Mouse (Mus musculus) liver, embryonic 12.5 days (tissue): ENCODE data around the gene Tmem135. TPM values are rescaled to one million over a fixed set of nuclear protein-coding genes. Genes with fewer than 3 reads are reported as not detected.

Source experiments
- ATAC-seq: fragments of 200-750 bp; cut with Nextera tagmentation; 2 replicates; pipeline ENCODE4 v1.8.0; 2017; ENCODE audit warnings: moderate number of reproducible peaks, mild to moderate bottlenecking, moderate library complexity
- H3K27ac ChIP-seq: fragments of 300-500 bp; sonication (generic); 2 replicates; pipeline ENCODE4 v1.5.1; 2016; ENCODE audit warnings: mild to moderate bottlenecking
- H3K27me3 ChIP-seq: fragments of 300-500 bp; sonication (generic); replicated peaks from 2 replicates; pipeline ENCODE4 v1.6.1; 2016; ENCODE audit warnings: mild to moderate bottlenecking, moderate library complexity
- H3K36me3 ChIP-seq: fragments of 300-500 bp; sonication (generic); 2 replicates; pipeline ENCODE4 v1.6.1; 2016; ENCODE audit warnings: mild to moderate bottlenecking, moderate library complexity
- H3K4me1 ChIP-seq: fragments of 300-500 bp; sonication (generic); 2 replicates; pipeline ENCODE4 v1.6.1; 2016
- H3K4me2 ChIP-seq: fragments of 300-500 bp; sonication (generic); 2 replicates; pipeline ENCODE4 v1.6.1; 2016; ENCODE audit warnings: mild to moderate bottlenecking, moderate library complexity
- H3K4me3 ChIP-seq: fragments of 300-500 bp; sonication (generic); 2 replicates; pipeline ENCODE4 v1.5.1; 2016; ENCODE audit warnings: mild to moderate bottlenecking, moderate library complexity
- H3K9ac ChIP-seq: fragments of 300-500 bp; sonication (generic); 2 replicates; pipeline ENCODE4 v1.6.1; 2016; ENCODE audit warnings: mild to moderate bottlenecking, moderate library complexity
- H3K9me3 ChIP-seq: fragments of 300-500 bp; sonication (generic); replicated peaks from 2 replicates; pipeline ENCODE4 v1.6.1; 2016; ENCODE audit warnings: mild to moderate bottlenecking, moderate library complexity
- WGBS: fragments of 180-500 bp; shearing (Covaris S2); methylation state at CpG from one replicate; pipeline ENCODE4 v1.1.7; 2016; ENCODE audit not compliant: insufficient replicate concordance; 5-methylcytosine and 5-hydroxymethylcytosine counted together
- polyA plus RNA-seq: library from polyadenylated mRNA; unstranded; fragments of >200 nt; fragmentation: Nextera tagmentation; extraction: Ambion mirVana; gene quantifications from 2 replicates; pipeline ENCODE4 v1.2.1, GENCODE M21; 2016

Tmem135 gene
- 16.0 and 16.7 TPM in 2 replicates for polyA plus RNA-seq

DNA sequence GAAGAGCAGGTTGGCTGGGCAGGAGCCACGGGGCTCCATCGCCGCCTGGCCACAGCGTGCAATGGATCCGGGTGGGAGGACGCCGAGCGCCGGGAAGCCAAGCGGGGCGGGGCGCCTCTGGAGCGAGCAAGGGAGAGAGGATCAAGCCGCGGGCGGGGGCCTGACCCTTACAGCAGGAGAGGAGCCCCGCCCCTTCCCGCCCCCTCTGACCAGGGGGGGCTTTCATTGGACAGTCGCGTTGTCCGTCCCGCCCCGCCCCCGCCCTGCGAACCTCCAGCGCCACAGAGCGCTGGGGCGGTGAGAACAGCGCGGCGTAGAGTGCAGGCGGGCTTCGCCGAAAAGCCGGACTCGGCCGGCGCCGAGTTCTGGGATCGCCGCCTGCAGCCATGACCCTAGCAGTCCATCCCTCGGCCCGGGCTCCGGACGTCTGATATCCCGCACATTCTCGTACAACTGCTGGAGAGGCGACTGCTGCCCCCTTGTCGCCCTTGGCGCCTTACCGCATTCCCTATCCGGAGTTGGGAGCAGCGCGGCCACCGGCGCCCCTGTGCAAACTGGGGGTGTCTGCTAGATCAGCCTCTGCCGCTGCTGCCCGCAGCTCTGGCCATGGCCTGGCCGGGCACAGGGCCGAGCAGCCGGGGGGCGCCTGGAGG lies at the start of gene Tmem135, which contains the start of gene Fzd4:
Gene Tmem135 (minus strand): TSS at position 142 of the 653 bp plus-strand sequence.
Gene Fzd4 (plus strand): TSS at position 275 of the 653 bp plus-strand sequence.
- H3K9ac ChIP-seq: peak within 1 kb of the TSS; percentile 72
- peaks cover 53% of the 10 kb centered on the region for H3K27me3 ChIP-seq

GRCm38 (mm10) chr7:89450312-89450711 lies 46.3 kb upstream of the Tmem135 start:
- Histone ChIP-seq H3K27ac (no peak overlapping the region), H3K27me3 (no peaks in the 10 kb centered on the region), H3K36me3 (no peaks in the 10 kb centered on the region), H3K4me2 (no peak overlapping the region), H3K4me1 (no peaks in the 10 kb centered on the region), H3K9ac (no peak overlapping the region), H3K4me3 (no peak overlapping the region), H3K9me3 (no peaks in the 10 kb centered on the region)
- 32% methylated on average over 2 of the region's 2 CpGs for WGBS
- no peak for ATAC-seq

More for the DNA sequence above, at the start of gene Tmem135, which contains the start of gene Fzd4:
- H3K27ac ChIP-seq: peak within 1 kb of the TSS; percentile 69
- H3K4me1 ChIP-seq: peaks cover 23% of the 10 kb centered on the region
- H3K36me3 ChIP-seq: peaks cover 12% of the 10 kb centered on the region; the same call in 1 of the 2 replicates
- peak; percentile 93 for ATAC-seq
- under 1% methylated on average over 61 of the region's 62 CpGs for WGBS
- peak within 1 kb of the TSS; percentile 95 for H3K4me2 ChIP-seq
- H3K9me3 ChIP-seq: no peaks in the 10 kb centered on the region
- peak within 1 kb of the TSS; percentile 69 for H3K4me3 ChIP-seq

DNA sequence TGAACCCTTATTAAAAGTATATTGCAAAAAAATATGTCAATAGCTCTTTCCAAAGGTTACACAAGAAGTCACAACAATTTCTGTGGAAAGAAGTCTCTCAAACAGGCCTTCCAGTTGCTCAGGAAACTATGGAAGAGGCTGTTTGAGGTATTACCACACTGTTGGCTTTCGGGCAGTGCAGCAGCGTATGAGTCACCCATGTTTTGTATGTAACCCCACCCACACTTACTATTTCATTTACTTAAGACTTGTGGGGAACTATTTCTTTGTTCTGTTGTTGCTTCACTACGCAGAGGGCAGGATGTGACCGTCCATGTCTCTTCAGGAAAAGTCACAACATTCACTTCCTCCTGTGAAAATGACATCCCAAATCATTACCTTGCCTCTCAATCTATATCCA lies 41.1 kb upstream of the Tmem135 start:
- H3K27ac ChIP-seq: no peak overlapping the region
- H3K9ac ChIP-seq: no peak overlapping the region
- H3K4me1 ChIP-seq: no peaks in the 10 kb centered on the region
- no peak overlapping the region for H3K4me2 ChIP-seq
- ATAC-seq: no peak
- H3K9me3 ChIP-seq: no peaks in the 10 kb centered on the region
- H3K4me3 ChIP-seq: no peak overlapping the region
- WGBS: 54% methylated on average over 4 of the region's 4 CpGs
- H3K36me3 ChIP-seq: no peaks in the 10 kb centered on the region
- H3K27me3 ChIP-seq: no peaks in the 10 kb centered on the region

DNA sequence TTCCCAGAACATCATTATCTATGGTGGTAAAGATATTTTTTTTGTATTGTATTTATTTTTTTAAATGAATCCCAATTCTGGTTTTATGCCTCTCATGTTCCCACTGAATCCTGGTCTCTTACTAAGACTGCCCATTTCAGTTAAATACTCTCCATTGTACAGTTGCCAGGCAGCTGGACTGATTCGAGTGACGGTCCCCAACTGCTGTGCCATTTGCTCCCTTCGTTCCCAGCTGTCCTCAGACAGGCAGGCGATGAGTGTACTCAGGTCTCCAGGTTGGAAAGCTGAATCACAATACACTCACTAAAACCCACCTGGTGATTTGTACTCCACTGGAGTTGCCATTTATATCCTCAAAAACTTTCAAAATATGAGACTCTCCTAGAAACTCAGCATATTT lies 38.2 kb upstream of the Tmem135 start:
- no peak overlapping the region for H3K4me3 ChIP-seq
- no peaks in the 10 kb centered on the region for H3K9me3 ChIP-seq
- H3K4me2 ChIP-seq: no peak overlapping the region
- H3K9ac ChIP-seq: no peak overlapping the region
- no peak overlapping the region for H3K27ac ChIP-seq
- no peaks in the 10 kb centered on the region for H3K36me3 ChIP-seq
- H3K4me1 ChIP-seq: no peaks in the 10 kb centered on the region
- no peak for ATAC-seq
- WGBS: 73% methylated on average over 4 of the region's 4 CpGs
- H3K27me3 ChIP-seq: no peaks in the 10 kb centered on the region

GRCm38 (mm10) chr7:89441291-89441690 lies 37.3 kb upstream of the Tmem135 start:
- 50% methylated on average over 7 of the region's 7 CpGs for WGBS
- Histone ChIP-seq H3K9me3 (no peaks in the 10 kb centered on the region), H3K4me2 (no peak overlapping the region), H3K27ac (no peak overlapping the region), H3K9ac (no peak overlapping the region), H3K4me1 (no peaks in the 10 kb centered on the region), H3K4me3 (no peak overlapping the region), H3K36me3 (no peaks in the 10 kb centered on the region), H3K27me3 (no peaks in the 10 kb centered on the region)
- no peak for ATAC-seq

- Histone ChIP-seq H3K27me3 (no peaks in the 10 kb centered on the region), H3K4me3 (no peak overlapping the region), H3K9ac (no peak overlapping the region), H3K27ac (no peak overlapping the region), H3K9me3 (no peaks in the 10 kb centered on the region), H3K36me3 (no peaks in the 10 kb centered on the region), H3K4me2 (no peak overlapping the region), H3K4me1 (no peaks in the 10 kb centered on the region)
- WGBS: 35% methylated on average over 4 of the region's 4 CpGs
- ATAC-seq: no peak
These were observed 33.6 kb upstream of the Tmem135 start for GRCm38 (mm10) chr7:89437589-89437988.

- ATAC-seq: no peak
- Histone ChIP-seq H3K4me2 (no peak overlapping the region), H3K4me1 (no peaks in the 10 kb centered on the region), H3K27ac (no peak overlapping the region), H3K9ac (no peak overlapping the region), H3K27me3 (no peaks in the 10 kb centered on the region), H3K9me3 (no peaks in the 10 kb centered on the region), H3K36me3 (no peaks in the 10 kb centered on the region), H3K4me3 (no peak overlapping the region)
- 61% methylated on average over 5 of the region's 5 CpGs for WGBS
These were observed 32.4 kb upstream of the Tmem135 start for GRCm38 (mm10) chr7:89436404-89436803.

GRCm38 (mm10) chr7:89433893-89434616 lies 30.0 kb upstream of the Tmem135 start:
- WGBS: 32% methylated on average over 8 of the region's 8 CpGs
- Histone ChIP-seq H3K9ac (no peak overlapping the region), H3K27me3 (no peaks in the 10 kb centered on the region), H3K27ac (no peak overlapping the region), H3K4me2 (no peak overlapping the region), H3K36me3 (no peaks in the 10 kb centered on the region), H3K9me3 (no peaks in the 10 kb centered on the region), H3K4me3 (no peak overlapping the region), H3K4me1 (no peaks in the 10 kb centered on the region)
- ATAC-seq: no peak

DNA sequence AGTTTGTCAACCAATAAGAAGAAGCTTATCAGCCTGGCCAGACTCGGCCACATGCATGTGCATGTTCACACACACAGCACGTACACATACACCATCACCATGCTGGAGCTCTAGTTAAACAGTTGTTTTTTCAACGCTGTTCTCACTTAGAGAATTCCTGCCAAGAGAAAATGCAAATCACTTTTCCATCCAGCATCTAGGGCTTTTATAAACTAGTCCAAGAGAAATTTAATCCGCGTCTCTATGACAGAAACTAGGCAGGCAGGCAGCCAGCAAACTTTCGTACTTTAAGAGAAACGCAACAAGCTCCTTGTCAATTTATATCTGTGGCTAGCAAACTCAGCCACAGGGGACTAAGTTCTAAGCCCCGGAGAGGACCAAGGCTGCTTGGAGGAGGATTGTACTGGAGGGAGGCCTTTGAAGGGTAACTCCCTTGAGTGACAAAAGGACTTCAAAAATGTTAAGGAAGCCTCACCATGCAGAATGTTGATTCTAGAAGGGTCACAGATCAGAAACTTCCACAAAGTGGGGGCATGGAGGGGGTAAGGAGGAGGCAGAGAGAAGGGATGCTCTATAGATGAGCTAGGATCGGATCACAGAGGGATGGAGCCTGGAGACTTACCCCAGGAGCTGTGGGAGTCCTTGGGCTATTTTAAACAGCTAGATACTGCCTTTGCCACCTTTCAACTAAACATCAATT lies 29.3 kb upstream of the Tmem135 start:
- Histone ChIP-seq H3K9me3 (no peaks in the 10 kb centered on the region), H3K4me1 (no peaks in the 10 kb centered on the region), H3K36me3 (no peaks in the 10 kb centered on the region), H3K4me2 (no peak overlapping the region), H3K27me3 (no peaks in the 10 kb centered on the region), H3K27ac (no peak overlapping the region), H3K9ac (no peak overlapping the region), H3K4me3 (no peak overlapping the region)
- WGBS: 60% methylated on average over 9 of the region's 9 CpGs
- ATAC-seq: no peak

DNA sequence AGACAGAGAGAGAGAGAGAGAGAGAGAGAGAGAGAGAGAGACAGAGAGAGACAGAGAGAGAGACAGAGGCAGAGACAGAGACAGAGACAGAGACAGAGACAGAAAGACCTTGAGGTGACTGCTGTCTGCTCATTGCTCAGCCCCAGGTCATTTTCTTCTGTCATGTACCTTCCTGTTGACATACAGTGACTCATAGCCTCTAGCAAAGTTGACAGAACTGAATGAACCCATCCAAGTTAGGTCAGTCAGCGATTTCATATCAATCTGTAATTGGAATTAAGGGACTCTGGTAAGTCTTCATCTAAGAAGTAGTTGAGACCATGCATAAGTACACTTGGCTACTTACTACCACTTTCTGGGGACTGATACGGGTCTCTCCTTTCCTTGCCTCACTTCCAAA lies 27.2 kb upstream of the Tmem135 start:
- Histone ChIP-seq H3K27me3 (no peaks in the 10 kb centered on the region), H3K4me3 (no peak overlapping the region), H3K9me3 (no peaks in the 10 kb centered on the region), H3K36me3 (no peaks in the 10 kb centered on the region), H3K9ac (no peak overlapping the region), H3K27ac (no peak overlapping the region), H3K4me1 (no peaks in the 10 kb centered on the region), H3K4me2 (no peak overlapping the region)
- WGBS: 65% methylated on average over 2 of the region's 2 CpGs
- no peak for ATAC-seq

DNA sequence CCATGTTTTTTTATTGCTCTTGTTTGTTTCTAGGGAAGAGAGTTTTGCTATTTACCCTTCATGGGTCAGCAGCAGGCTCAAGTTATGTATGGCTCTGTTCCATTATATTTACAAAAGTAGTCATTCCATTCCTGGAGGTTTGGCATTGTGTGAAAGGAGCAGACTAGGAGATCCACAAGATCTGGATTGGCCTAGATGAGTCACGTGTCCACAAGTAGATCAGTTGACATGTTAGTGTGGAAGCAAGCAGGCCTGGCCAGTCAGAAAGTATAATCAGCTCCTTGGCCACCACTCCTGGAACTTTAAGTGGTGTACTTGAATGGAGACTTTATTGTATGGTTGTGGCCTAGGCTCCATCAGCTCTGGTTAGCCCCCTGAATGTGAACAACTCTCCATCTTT lies 25.3 kb upstream of the Tmem135 start:
- 66% methylated on average over 1 of the region's 1 CpGs for WGBS
- Histone ChIP-seq H3K4me1 (no peaks in the 10 kb centered on the region), H3K36me3 (no peaks in the 10 kb centered on the region), H3K27ac (no peak overlapping the region), H3K4me3 (no peak overlapping the region), H3K9me3 (no peaks in the 10 kb centered on the region), H3K9ac (no peak overlapping the region), H3K4me2 (no peak overlapping the region), H3K27me3 (no peaks in the 10 kb centered on the region)
- ATAC-seq: no peak

DNA sequence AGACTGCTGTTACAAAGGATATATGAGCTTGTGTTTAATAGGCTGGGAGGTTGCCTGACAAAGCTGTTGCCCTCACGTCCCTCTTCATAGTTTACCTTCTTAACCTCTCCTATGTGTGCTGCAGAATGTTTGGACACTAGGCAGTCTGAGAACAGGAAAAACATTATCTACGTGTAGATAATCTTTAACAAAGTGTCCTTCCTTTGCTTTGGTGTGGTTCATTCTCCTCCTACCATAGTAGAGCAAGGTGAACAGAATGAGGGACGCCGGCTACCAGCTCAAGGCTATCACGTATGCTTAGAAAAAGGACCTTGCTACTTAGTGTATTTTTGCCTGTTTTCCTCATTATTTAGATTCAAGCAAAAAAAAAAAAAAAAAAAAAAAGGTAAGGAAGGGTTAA lies 24.8 kb upstream of the Tmem135 start:
- H3K4me2 ChIP-seq: no peak overlapping the region
- ATAC-seq: no peak
- H3K27ac ChIP-seq: no peak overlapping the region
- no peaks in the 10 kb centered on the region for H3K27me3 ChIP-seq
- no peaks in the 10 kb centered on the region for H3K36me3 ChIP-seq
- H3K4me1 ChIP-seq: 0 out of 2 replicates have a peak, but pooled peaks cover under 1% of the 10 kb centered on the region
- H3K4me3 ChIP-seq: no peak overlapping the region
- H3K9me3 ChIP-seq: no peaks in the 10 kb centered on the region
- 50% methylated on average over 5 of the region's 5 CpGs for WGBS
- no peak overlapping the region for H3K9ac ChIP-seq
